In genomic region chr4:137142316-137142715, GRCm38 (mm10) we compare ENCODE assay signal across 12 mouse cellular contexts.
DNase-seq lines count a peak whose midpoint lies in the region; ATAC-seq and TF ChIP-seq lines count a peak whose summit lies in the region.
"Had no signal": no experiment of that assay in that cellular context is flagged by ENCODE, and none has a peak within 500 bp of the region (broad histone marks: within the 10 kb centered on the region; RNA-seq: fewer than 3 reads in every experiment).

No protein-coding gene starts in this region.

- no peaks in the 10 kb centered on the region for H3K9me3 ChIP-seq in kidney, embryonic 15.5 days (replicated peaks)
- no peaks in the 10 kb centered on the region for H3K9me3 ChIP-seq in hindbrain, embryonic 14.5 days (ENCODE audit: control insufficient read depth, low read length)
- no peaks in the 10 kb centered on the region for H3K9me3 ChIP-seq in neural tube, embryonic 12.5 days

- no peak overlapping the region for H3K9ac ChIP-seq in kidney, embryonic 15.5 days
- no peak overlapping the region for H3K9ac ChIP-seq in hindbrain, embryonic 14.5 days
- H3K9ac ChIP-seq in neural tube, embryonic 12.5 days = no peak overlapping the region
- H3K9ac ChIP-seq: liver, postnatal 0 days had no signal

- no peak for DNase-seq in kidney, adult 2 months
- peak; percentile 78 for DNase-seq in embryo, embryonic 11 days
- no peak for DNase-seq in hindbrain, embryonic 14.5 days (ENCODE audit: low spot score)
- no peak for DNase-seq in urinary bladder, postnatal 4 days (ENCODE audit: low spot score in 2 of 2)
- DNase-seq in layer of hippocampus, adult 11-12 months (ENCODE audit: low spot score) = no peak
- DNase-seq: cerebellum, adult 8-10 months; heart, adult 18-20 months; liver, postnatal 0 days; thymus, adult 18-20 months had no signal

- no peaks in the 10 kb centered on the region for H3K27me3 ChIP-seq in kidney, embryonic 15.5 days
- no peaks in the 10 kb centered on the region for H3K27me3 ChIP-seq in kidney, adult 2 months (replicated peaks; ENCODE audit: control insufficient read depth, insufficient read depth, low read length)
- no peaks in the 10 kb centered on the region for H3K27me3 ChIP-seq in hindbrain, embryonic 14.5 days (ENCODE audit: control insufficient read depth, insufficient read depth, low read length)
- H3K27me3 ChIP-seq in neural tube, embryonic 12.5 days (replicated peaks) = 0 out of 2 replicates have a peak, but pooled peaks cover 4% of the 10 kb centered on the region

- TF ChIP-seq CTCF in kidney, adult 2 months (conservative IDR thresholded peaks at IDR 0.05; ENCODE audit: insufficient read depth, insufficient read length, low read depth, low read length) = no peak

- no peaks in the 10 kb centered on the region for H3K36me3 ChIP-seq in kidney, embryonic 15.5 days
- no peaks in the 10 kb centered on the region for H3K36me3 ChIP-seq in kidney, adult 2 months (ENCODE audit: control insufficient read depth, insufficient read depth, low read length)
- H3K36me3 ChIP-seq in hindbrain, embryonic 14.5 days (replicated peaks; ENCODE audit: control insufficient read depth, insufficient read depth) = no peaks in the 10 kb centered on the region
- no peaks in the 10 kb centered on the region for H3K36me3 ChIP-seq in neural tube, embryonic 12.5 days

- ATAC-seq in kidney, embryonic 15.5 days (replicated peaks; ENCODE audit: low FRiP score) = peak; percentile 82
- peak; percentile 75 for ATAC-seq in hindbrain, embryonic 14.5 days (ENCODE audit: low FRiP score)
- ATAC-seq in neural tube, embryonic 12.5 days (ENCODE audit: low FRiP score, low read depth) = peak; percentile 95
- ATAC-seq: liver, postnatal 0 days had no signal

- WGBS in kidney, embryonic 15.5 days = 9% methylated on average over 9 of the region's 9 CpGs
- 30% methylated on average over 9 of the region's 9 CpGs for WGBS in kidney, adult 2 months
- 18% methylated on average over 9 of the region's 9 CpGs for WGBS in hindbrain, embryonic 14.5 days
- 7% methylated on average over 9 of the region's 9 CpGs for WGBS in neural tube, embryonic 12.5 days

- H3K4me2 ChIP-seq in kidney, embryonic 15.5 days = no peak overlapping the region
- no peak overlapping the region for H3K4me2 ChIP-seq in hindbrain, embryonic 14.5 days (replicated peaks)
- H3K4me2 ChIP-seq in neural tube, embryonic 12.5 days (replicated peaks) = peak overlapping the region; percentile 38; the same call in 1 of the 2 replicates

- peaks cover 40% of the 10 kb centered on the region for H3K4me1 ChIP-seq in kidney, embryonic 15.5 days
- H3K4me1 ChIP-seq in kidney, adult 2 months (ENCODE audit: control insufficient read depth, insufficient read depth, low read length) = no peaks in the 10 kb centered on the region
- peaks cover 4% of the 10 kb centered on the region; the same call in 1 of the 2 replicates for H3K4me1 ChIP-seq in hindbrain, embryonic 14.5 days (replicated peaks; ENCODE audit: control insufficient read depth, insufficient read depth, low read length)
- peaks cover 21% of the 10 kb centered on the region for H3K4me1 ChIP-seq in neural tube, embryonic 12.5 days

- H3K4me3 ChIP-seq in kidney, embryonic 15.5 days (replicated peaks) = no peak overlapping the region
- no peak overlapping the region for H3K4me3 ChIP-seq in kidney, adult 2 months (ENCODE audit: insufficient read depth, low read depth, low read length)
- H3K4me3 ChIP-seq in hindbrain, embryonic 14.5 days (replicated peaks; ENCODE audit: low read length) = no peak overlapping the region
- H3K4me3 ChIP-seq in neural tube, embryonic 12.5 days = no peak overlapping the region
- H3K4me3 ChIP-seq: left cerebral cortex, adult 2 months had no signal

- TF ChIP-seq POLR2A in kidney, adult 2 months (IDR thresholded peaks at IDR 0.05; ENCODE audit: low read depth, low read length) = no peak

- peak overlapping the region; percentile 64; the same call in 1 of the 2 replicates for H3K27ac ChIP-seq in kidney, embryonic 15.5 days
- no peak overlapping the region for H3K27ac ChIP-seq in kidney, adult 2 months (ENCODE audit: insufficient read depth, low read depth, low read length)
- H3K27ac ChIP-seq in hindbrain, embryonic 14.5 days = no peak overlapping the region
- H3K27ac ChIP-seq in neural tube, embryonic 12.5 days = peak overlapping the region; percentile 59
- H3K27ac ChIP-seq: left cerebral cortex, adult 2 months had no signal

Comparison
In these comparisons a context has a peak if more than half of its experiments do, and no peak if none do; other contexts are left out.
1. H3K27ac ChIP-seq: peak in kidney, embryonic 15.5 days (single experiment) and neural tube, embryonic 12.5 days (single experiment); none in kidney, adult 2 months (single experiment) and hindbrain, embryonic 14.5 days (single experiment).
2. Peak in every context shown above with its lines, with median percentiles within 50 percentile points of each other: ATAC-seq.